Mouse (Mus musculus) mouse trophoblast stem cell (cell line): ENCODE data around the gene Ccdc34.

Experiments used
- in situ Hi-C, 2 experiments: fragments of 300-500 bp; cut with MseI, MboI; formaldehyde crosslinking; loops; 2 replicates in 1 of 2; 3 replicates in 1 of 2; pipeline ENCODE4 v1.15.1; 2025

Gene Ccdc34

GRCm38 (mm10) chr2:110210508-110211496 is 193.2 kb downstream of the Ccdc34 start:
- in situ Hi-C loops: no loop called here

GRCm38 (mm10) chr2:110214278-110214677 is 196.7 kb downstream of the Ccdc34 start:
- in situ Hi-C loops: no loop called here

- in situ Hi-C loops: no loop called here
These were observed 197.5 kb downstream of the Ccdc34 start for GRCm38 (mm10) chr2:110214991-110215684.

- in situ Hi-C loops: no loop called here
These were observed 198.1 kb downstream of the Ccdc34 start for GRCm38 (mm10) chr2:110215685-110216058.

GRCm38 (mm10) chr2:110220492-110220891 is 202.9 kb downstream of the Ccdc34 start:
- in situ Hi-C loops: no loop called here

GRCm38 (mm10) chr2:110222793-110223192 is 205.2 kb downstream of the Ccdc34 start:
- in situ Hi-C loops: no loop called here
